Mouse (Mus musculus) MEL (cell line): ENCODE data around the gene Aspg. TPM values are rescaled to one million over a fixed set of nuclear protein-coding genes. Genes with fewer than 3 reads are reported as not detected.

ENCODE experiments used
- DNase-seq: peaks from one replicate; pipeline ENCODE4 v3.0.0; 2011; ENCODE audit warnings: low read depth, low spot score
- H3K27ac ChIP-seq: 2 replicates; pipeline ENCODE4 v1.5.1; 2012; ENCODE audit warnings: low read depth, mild to moderate bottlenecking, control low read depth, low read length, moderate library complexity; ENCODE audit not compliant: control insufficient read depth
- H3K27me3 ChIP-seq, 2 experiments: fragments of 150-350 bp in 1 of 2; sonication (generic) in 1 of 2; 2 replicates each; pipeline ENCODE4 v1.6.1; 2012; ENCODE audit warnings: low read length in 2 of 2, mild to moderate bottlenecking in 2 of 2, improper control_type of control experiment in 1 of 2, moderate library complexity in 1 of 2; ENCODE audit not compliant: insufficient read depth in 2 of 2, control insufficient read depth in 1 of 2
- H3K36me3 ChIP-seq, 2 experiments: 2 replicates each; pipeline ENCODE4 v1.6.1; 2012 to 2014; ENCODE audit warnings: low read length in 2 of 2, improper control_type of control experiment in 1 of 2, inconsistent platforms in 1 of 2, mild to moderate bottlenecking in 1 of 2; ENCODE audit not compliant: insufficient read depth in 2 of 2, control insufficient read depth in 1 of 2
- H3K4me1 ChIP-seq, 2 experiments: fragments of 150-350 bp in 1 of 2; sonication (generic) in 1 of 2; 2 replicates each; pipeline ENCODE4 v1.6.1; 2012; ENCODE audit warnings: low read length in 2 of 2, improper control_type of control experiment in 1 of 2, mild to moderate bottlenecking in 1 of 2; ENCODE audit not compliant: insufficient read depth in 2 of 2, control insufficient read depth in 1 of 2
- H3K4me3 ChIP-seq, 2 experiments: fragments of 150-350 bp in 1 of 2; sonication (generic) in 1 of 2; 2 replicates each; pipeline ENCODE4 v1.5.1; 2012; ENCODE audit warnings: low read depth in 2 of 2, low read length in 2 of 2, mild to moderate bottlenecking in 2 of 2, moderate library complexity in 2 of 2, control low read depth in 1 of 2, improper control_type of control experiment in 1 of 2; ENCODE audit not compliant: control insufficient read depth in 1 of 2, insufficient read depth in 1 of 2
- H3K79me2 ChIP-seq: 2 replicates; pipeline ENCODE4 v1.6.1; 2012; ENCODE audit warnings: mild to moderate bottlenecking, low read length, moderate library complexity; ENCODE audit not compliant: control insufficient read depth, poor library complexity, insufficient read depth
- H3K9ac ChIP-seq: 2 replicates; pipeline ENCODE4 v1.6.1; 2012; ENCODE audit warnings: low read depth, mild to moderate bottlenecking, control low read depth, low read length, moderate library complexity; ENCODE audit not compliant: control insufficient read depth, poor library complexity, severe bottlenecking
- H3K9me3 ChIP-seq: fragments of 150-350 bp; sonication (generic); replicated peaks from 2 replicates; pipeline ENCODE4 v1.6.1; 2012; ENCODE audit warnings: mild to moderate bottlenecking, low read length, improper control_type of control experiment, moderate library complexity; ENCODE audit not compliant: insufficient read depth
- CHD2 ChIP-seq: IDR thresholded peaks from 2 replicates; pipeline ENCODE4 v1.6.1; 2011; ENCODE audit warnings: low read length, improper control_type of control experiment
- CTCF ChIP-seq, 3 experiments: IDR thresholded peaks in 2 of 3; conservative IDR thresholded peaks in 1 of 3; 2 replicates each; pipeline ENCODE4 v1.5.1; 2011 to 2012; ENCODE audit warnings: low read length in 3 of 3, low read depth in 2 of 3, mild to moderate bottlenecking in 2 of 3, improper control_type of control experiment in 1 of 3, inconsistent platforms in 1 of 3, mixed read lengths in 1 of 3, moderate library complexity in 1 of 3; ENCODE audit not compliant: control insufficient read depth in 1 of 3, insufficient read depth in 1 of 3, poor library complexity in 1 of 3, severe bottlenecking in 1 of 3
- ELF1 ChIP-seq: IDR thresholded peaks from 2 replicates; pipeline ENCODE4 v1.6.1; 2014; ENCODE audit warnings: low read depth, mild to moderate bottlenecking, inconsistent platforms, low read length, improper control_type of control experiment, moderate library complexity
- EP300 ChIP-seq, 2 experiments: IDR thresholded peaks; 2 replicates each; pipeline ENCODE4 v1.6.1; 2011; ENCODE audit warnings: improper control_type of control experiment in 2 of 2, low read length in 2 of 2, low read depth in 1 of 2, mild to moderate bottlenecking in 1 of 2
- ETS1 ChIP-seq: IDR thresholded peaks from 2 replicates; pipeline ENCODE4 v1.6.1; 2012; ENCODE audit warnings: low read depth, mild to moderate bottlenecking, inconsistent platforms, low read length, improper control_type of control experiment, moderate library complexity
- GATA1 ChIP-seq: IDR thresholded peaks from 2 replicates; pipeline ENCODE4 v1.6.1; 2011; ENCODE audit warnings: low read depth, low read length, improper control_type of control experiment
- HCFC1 ChIP-seq: IDR thresholded peaks from 2 replicates; pipeline ENCODE4 v1.6.1; 2012; ENCODE audit warnings: low read depth, mild to moderate bottlenecking, inconsistent platforms, low read length, improper control_type of control experiment, moderate library complexity
- MAX ChIP-seq: IDR thresholded peaks from 2 replicates; pipeline ENCODE4 v1.6.1; 2011; ENCODE audit warnings: low read length, improper control_type of control experiment
- MEF2A ChIP-seq: IDR thresholded peaks from 2 replicates; pipeline ENCODE4 v1.6.1; 2014; ENCODE audit warnings: low read depth, mild to moderate bottlenecking, inconsistent platforms, low read length, improper control_type of control experiment; ENCODE audit not compliant: poor library complexity, insufficient replicate concordance, severe bottlenecking; ENCODE audit errors: extremely low read depth
- NRF1 ChIP-seq: IDR thresholded peaks from 2 replicates; pipeline ENCODE4 v1.6.1; 2014; ENCODE audit warnings: low read depth, mild to moderate bottlenecking, inconsistent platforms, low read length, improper control_type of control experiment, moderate library complexity; ENCODE audit not compliant: poor library complexity, insufficient read depth, severe bottlenecking
- POLR2AphosphoS5 ChIP-seq: IDR thresholded peaks from 2 replicates; pipeline ENCODE4 v1.6.1; 2012; ENCODE audit warnings: low read depth, borderline replicate concordance, mild to moderate bottlenecking, inconsistent platforms, low read length, moderate library complexity, mixed read lengths
- RCOR1 ChIP-seq: IDR thresholded peaks from 2 replicates; pipeline ENCODE4 v1.6.1; 2012; ENCODE audit warnings: low read depth, mild to moderate bottlenecking, inconsistent platforms, low read length, improper control_type of control experiment
- TBP ChIP-seq: IDR thresholded peaks from 2 replicates; pipeline ENCODE4 v1.8.0; 2011; ENCODE audit warnings: low read depth, low read length, improper control_type of control experiment
- UBTF ChIP-seq: IDR thresholded peaks from 2 replicates; pipeline ENCODE4 v1.6.1; 2012; ENCODE audit warnings: low read depth, mild to moderate bottlenecking, inconsistent platforms, low read length, improper control_type of control experiment, moderate library complexity, borderline replicate concordance; ENCODE audit not compliant: insufficient read depth
- USF1 ChIP-seq: IDR thresholded peaks from 2 replicates; pipeline ENCODE4 v1.6.1; 2014; ENCODE audit warnings: low read depth, mild to moderate bottlenecking, inconsistent platforms, low read length, improper control_type of control experiment, moderate library complexity
- ZKSCAN1 ChIP-seq: IDR thresholded peaks from 2 replicates; pipeline ENCODE4 v1.6.1; 2012; ENCODE audit warnings: low read depth, mild to moderate bottlenecking, inconsistent platforms, low read length, improper control_type of control experiment, moderate library complexity
- polyA plus RNA-seq, 2 experiments: library from polyadenylated mRNA; stranded (reverse) in 1 of 2; unstranded in 1 of 2; fragments of >175 nt in 1 of 2; fragments of >200 nt in 1 of 2; gene quantifications; 2 replicates each; pipeline versions ENCODE4 v1.2.1 to v1.2.4; 2012; ENCODE audit warnings: low replicate concordance in 2 of 2, low read depth in 1 of 2; ENCODE audit not compliant: insufficient read length in 2 of 2, insufficient read depth in 1 of 2, missing spikeins in 1 of 2
- total RNA-seq: library from RNA; depleted of rRNA; stranded (reverse); fragments of 300-350 nt; gene quantifications from 2 replicates; pipeline ENCODE4 v1.2.3, GENCODE M21; 2012

Aspg gene
- total and polyA plus RNA-seq, 3 experiments: not detected

GRCm38 (mm10) chr12:112094261-112094880 lies 12.1 kb upstream of the Aspg start (continued):
- TF ChIP-seq CTCF (IDR thresholded peaks at IDR 0.05 in 2 of 3, conservative IDR thresholded peaks at IDR 0.05 in 1 of 3; ENCODE audit: control insufficient read depth in 1 of 3, insufficient read depth in 1 of 3, low read depth in 2 of 3, low read length in 3 of 3, poor library complexity in 1 of 3, severe bottlenecking in 1 of 3) (no peak), MEF2A (no peak), NRF1 (no peak)

- DNase-seq: no peak
- no peaks in the 10 kb centered on the region for H3K36me3 ChIP-seq
- H3K27me3 ChIP-seq: no peaks in the 10 kb centered on the region
- H3K9ac ChIP-seq: no peak overlapping the region
- H3K79me2 ChIP-seq: no peaks in the 10 kb centered on the region
- no peaks in the 10 kb centered on the region for H3K4me1 ChIP-seq
- H3K4me3 ChIP-seq: no peak overlapping the region
- H3K9me3 ChIP-seq: peaks cover 2% of the 10 kb centered on the region
- no peak overlapping the region for H3K27ac ChIP-seq
- TF ChIP-seq GATA1 (no peak), USF1 (no peak), CHD2 (no peak), ETS1 (no peak), EP300 (IDR thresholded peaks at IDR 0.05; ENCODE audit: low read depth in 1 of 2, low read length in 2 of 2) (peak in 1 of 2 experiments; percentile 53; a peak in 2 of 4 replicates), TBP (no peak), MEF2A (no peak)
These were observed 10.3 kb upstream of the Aspg start for GRCm38 (mm10) chr12:112096051-112096732.

GRCm38 (mm10) chr12:112096733-112097117 lies 9.8 kb upstream of the Aspg start:
- Histone ChIP-seq H3K79me2 (no peaks in the 10 kb centered on the region), H3K9me3 (peaks cover 2% of the 10 kb centered on the region), H3K27ac (no peak overlapping the region), H3K36me3 (no peaks in the 10 kb centered on the region), H3K4me1 (no peaks in the 10 kb centered on the region), H3K4me3 (no peak overlapping the region), H3K9ac (no peak overlapping the region), H3K27me3 (no peaks in the 10 kb centered on the region)
- DNase-seq: no peak
- TF ChIP-seq CTCF (IDR thresholded peaks at IDR 0.05 in 2 of 3, conservative IDR thresholded peaks at IDR 0.05 in 1 of 3; ENCODE audit: control insufficient read depth in 1 of 3, insufficient read depth in 1 of 3, low read depth in 2 of 3, low read length in 3 of 3, poor library complexity in 1 of 3, severe bottlenecking in 1 of 3) (no peak), UBTF (no peak), ZKSCAN1 (no peak), MAX (no peak), HCFC1 (no peak), ELF1 (no peak), RCOR1 (no peak), POLR2AphosphoS5 (no peak)
